ENCODE assay signal across 9 mouse cellular contexts in genomic region chr16:30060412-30060811, GRCm38 (mm10). TPM values are rescaled to one million over a fixed set of nuclear protein-coding genes. Genes with fewer than 3 reads are reported as not detected.
DNase-seq lines count a peak whose midpoint lies in the region; TF ChIP-seq lines count a peak whose summit lies in the region.
"Had no signal": no experiment of that assay in that cellular context is flagged by ENCODE, and none has a peak within 500 bp of the region (broad histone marks: within the 10 kb centered on the region; RNA-seq: fewer than 3 reads in every experiment).

No protein-coding gene starts in this region.

- TF ChIP-seq POLR2A in thymus, adult 2 months (IDR thresholded peaks at IDR 0.05; ENCODE audit: control insufficient read depth, extremely low read depth, insufficient read depth, low read length, poor library complexity): no peak

- peak overlapping the region; percentile 50 for H3K27ac ChIP-seq in left cerebral cortex, adult 2 months
- H3K27ac ChIP-seq in heart, embryonic 10.5 days: peak overlapping the region; percentile 80
- H3K27ac ChIP-seq in thymus, adult 2 months (ENCODE audit: control insufficient read depth, insufficient read depth, low read length): no peak overlapping the region

- 0 out of 2 replicates have a peak, but pooled peaks cover 7% of the 10 kb centered on the region for H3K27me3 ChIP-seq in heart, embryonic 10.5 days (ENCODE audit: insufficient read depth, poor library complexity, severe bottlenecking)
- H3K27me3 ChIP-seq in thymus, adult 2 months (ENCODE audit: control insufficient read depth, insufficient read depth, low read length): peaks cover 13% of the 10 kb centered on the region; the same call in 1 of the 2 replicates

- no peak overlapping the region for H3K4me3 ChIP-seq in left cerebral cortex, adult 2 months
- peak overlapping the region; percentile 19; the same call in 1 of the 2 replicates for H3K4me3 ChIP-seq in heart, embryonic 10.5 days
- H3K4me3 ChIP-seq in thymus, adult 2 months (ENCODE audit: control insufficient read depth, insufficient read depth, low read length): no peak overlapping the region
- H3K4me3 ChIP-seq: embryonic facial prominence, embryonic 12.5 days had no signal

- H3K4me1 ChIP-seq in heart, embryonic 10.5 days: peaks cover 61% of the 10 kb centered on the region
- peaks cover 18% of the 10 kb centered on the region for H3K4me1 ChIP-seq in thymus, adult 2 months (replicated peaks; ENCODE audit: control insufficient read depth, insufficient read depth, low read length)

- H3K9me3 ChIP-seq in heart, embryonic 10.5 days: no peaks in the 10 kb centered on the region
- H3K9me3 ChIP-seq: embryonic facial prominence, embryonic 12.5 days had no signal

- TF ChIP-seq CTCF in left cerebral cortex, adult 2 months (IDR thresholded peaks at IDR 0.05): no peak
- TF ChIP-seq CTCF in thymus, adult 2 months (IDR thresholded peaks at IDR 0.05; ENCODE audit: borderline replicate concordance, control insufficient read depth, extremely low read depth, insufficient read depth, low read length, poor library complexity): no peak

- H3K36me3 ChIP-seq in heart, embryonic 10.5 days: no peaks in the 10 kb centered on the region
- H3K36me3 ChIP-seq in thymus, adult 2 months (ENCODE audit: control insufficient read depth, insufficient read depth, low read length): no peaks in the 10 kb centered on the region
- H3K36me3 ChIP-seq: embryonic facial prominence, embryonic 12.5 days had no signal

- intact Hi-C loops in left cerebral cortex, adult 2 months (cut with DNase I): loop anchor here (10.0 kb wide), 1 partner anchor 406 kb away; no protein-coding TSS in a partner anchor
- intact Hi-C loops in gastrocnemius, postnatal 36 days (cut with DNase I): loop anchor here (5.0 kb wide), 1 partner anchor 218 kb away; no protein-coding TSS in a partner anchor

- DNase-seq in left cerebral cortex, adult 2 months (ENCODE audit: extremely low spot score in 1 of 2, low spot score in 2 of 2): peak in 1 of 2 experiments; percentile 21
- no peak for DNase-seq in left cerebral cortex, adult 11 months (ENCODE audit: low spot score)
- DNase-seq in heart, embryonic 10.5 days (ENCODE audit: low spot score): no peak
- DNase-seq in kidney, postnatal 14 days: peak; percentile 83
- DNase-seq in retina, postnatal 1 day: peak; percentile 51
- DNase-seq in thymus, adult 2 months: no peak
- DNase-seq in gastrocnemius, postnatal 36 days: no peak
- no peak for DNase-seq in cerebellum, adult 9-11 months

- 19% methylated on average over 8 of the region's 8 CpGs for WGBS in heart, embryonic 10.5 days
- 55% methylated on average over 8 of the region's 8 CpGs for WGBS in thymus, adult 2 months

RNA-seq across cellular contexts. Expression of gene Hes1, which starts 3.8 kb away (rescaled TPM):
- 10 to 100 TPM; 20.2 to 21.8 TPM for total RNA-seq in left cerebral cortex, adult 2 months (2021)
- polyA plus RNA-seq in heart, embryonic 10.5 days (2016; fragmentation: Nextera tagmentation; extraction: Ambion mirVana): 25.1 and 35.2 TPM in 2 replicates
- 33.4 and 40.6 TPM in 2 replicates for polyA plus RNA-seq in thymus, adult 2 months (2012; rRNA removed)
- 10 to 100 TPM; 11.4 to 12.3 TPM for total RNA-seq in gastrocnemius, postnatal 36 days (2021)

Comparison
In these comparisons a context has a peak if more than half of its experiments do, and no peak if none do; other contexts are left out.
1. DNase-seq: peak in kidney, postnatal 14 days (single experiment) and retina, postnatal 1 day (single experiment); none in left cerebral cortex, adult 11 months (single experiment), heart, embryonic 10.5 days (single experiment), thymus, adult 2 months (single experiment), gastrocnemius, postnatal 36 days (0 of 2) and cerebellum, adult 9-11 months (single experiment).